Mouse (Mus musculus) ES-Bruce4 (cell line): ENCODE data around the gene Zfp512.
"Not testable (repeated sequence)": the region's sequence is repeated elsewhere in the genome, so short reads cannot be mapped to it uniquely, and the experiment has no call there.

Experiments used
- CTCF ChIP-seq: IDR thresholded peaks from one replicate; pipeline ENCODE4 v1.8.1; 2011; ENCODE audit warnings: low read depth, low read length
- EP300 ChIP-seq: IDR thresholded peaks from 2 replicates; pipeline ENCODE4 v1.6.1; 2011; ENCODE audit warnings: low read depth, low read length; ENCODE audit not compliant: insufficient read depth
- POLR2A ChIP-seq: IDR thresholded peaks from one replicate; pipeline ENCODE4 v1.8.1; 2011; ENCODE audit warnings: low read length; ENCODE audit not compliant: insufficient read depth

DNA sequence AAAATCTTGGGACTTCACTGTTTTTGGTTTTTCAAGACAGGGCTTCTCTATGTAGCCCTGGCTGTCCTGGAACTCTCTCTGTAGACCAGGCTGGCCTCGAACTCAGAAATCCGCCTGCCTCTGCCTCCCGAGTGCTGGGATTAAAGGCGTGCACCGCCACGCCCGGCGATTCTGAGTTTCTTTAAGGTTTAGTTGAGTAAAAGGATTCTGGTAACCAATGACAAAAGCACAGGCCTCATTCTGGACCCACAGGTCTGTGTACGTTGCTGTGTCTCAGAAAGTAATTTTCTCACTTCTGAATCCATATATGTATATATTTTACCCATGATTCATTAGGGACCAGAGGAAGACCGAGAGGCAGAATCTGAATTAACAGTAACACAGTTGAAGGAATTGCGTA is 75.5 kb downstream of the Zfp512 start, which contains the start of gene Supt7l:
- TF ChIP-seq EP300, CTCF, POLR2A: not testable (repeated sequence)
